9 mouse cellular contexts compared by ENCODE assay signal in genomic region chr5:52051383-52052071, GRCm38 (mm10).
A peak's percentile ranks its signal among the peaks of the same experiment; 100 is the strongest.
DNase-seq lines count a peak whose midpoint lies in the region; ATAC-seq lines count a peak whose summit lies in the region.
"Had no signal": no experiment of that assay in that cellular context is flagged by ENCODE, and none has a peak within 500 bp of the region (broad histone marks: within the 10 kb centered on the region; RNA-seq: fewer than 3 reads in every experiment).

No protein-coding gene starts in this region.

- no peaks in the 10 kb centered on the region; the same call in 1 of the 2 replicates for H3K4me1 ChIP-seq in forebrain, embryonic 12.5 days
- H3K4me1 ChIP-seq in forebrain, embryonic 11.5 days (replicated peaks; ENCODE audit: control insufficient read depth, insufficient read depth, low read length), result no peaks in the 10 kb centered on the region

- no peaks in the 10 kb centered on the region for H3K36me3 ChIP-seq in forebrain, embryonic 12.5 days (replicated peaks)
- H3K36me3 ChIP-seq in forebrain, embryonic 11.5 days (ENCODE audit: control insufficient read depth, insufficient read depth, low read length), result no peaks in the 10 kb centered on the region

- no peaks in the 10 kb centered on the region for H3K27me3 ChIP-seq in forebrain, embryonic 12.5 days
- no peaks in the 10 kb centered on the region for H3K27me3 ChIP-seq in forebrain, embryonic 11.5 days (ENCODE audit: control insufficient read depth, insufficient read depth, low read length)

- H3K27ac ChIP-seq in forebrain, embryonic 12.5 days, result no peak overlapping the region
- no peak overlapping the region for H3K27ac ChIP-seq in forebrain, embryonic 11.5 days (ENCODE audit: low read depth, low read length)
- H3K27ac ChIP-seq: kidney, postnatal 0 days had no signal

- 59% methylated on average over 10 of the region's 10 CpGs for WGBS in forebrain, embryonic 12.5 days
- WGBS in forebrain, embryonic 11.5 days, result 66% methylated on average over 10 of the region's 10 CpGs

- H3K4me3 ChIP-seq in forebrain, embryonic 12.5 days (replicated peaks), result no peak overlapping the region
- no peak overlapping the region for H3K4me3 ChIP-seq in forebrain, embryonic 11.5 days (ENCODE audit: low read depth, low read length)

- no peaks in the 10 kb centered on the region for H3K9me3 ChIP-seq in forebrain, embryonic 12.5 days
- H3K9me3 ChIP-seq in forebrain, embryonic 11.5 days (ENCODE audit: control insufficient read depth, low read length), result no peaks in the 10 kb centered on the region

- no peak overlapping the region for H3K4me2 ChIP-seq in forebrain, embryonic 12.5 days
- no peak overlapping the region for H3K4me2 ChIP-seq in forebrain, embryonic 11.5 days (ENCODE audit: low read depth, low read length, severe bottlenecking)

- no peak overlapping the region for H3K9ac ChIP-seq in forebrain, embryonic 12.5 days
- no peak overlapping the region for H3K9ac ChIP-seq in forebrain, embryonic 11.5 days (ENCODE audit: low read length)

- peak; percentile 64; the same call in 1 of the 2 replicates for ATAC-seq in forebrain, embryonic 12.5 days (ENCODE audit: low FRiP score)
- no peak for ATAC-seq in forebrain, embryonic 11.5 days (replicated peaks; ENCODE audit: low FRiP score)

- no peak for DNase-seq in forebrain, embryonic 11.5 days (ENCODE audit: low spot score)
- DNase-seq in retina, postnatal 1 day, result peak; percentile 4
- DNase-seq in retina, embryonic 14.5 days (ENCODE audit: low spot score), result no peak
- peak; percentile 21 to 23 for DNase-seq in layer of hippocampus, postnatal 14 days (ENCODE audit: low spot score in 2 of 2)
- peak; percentile 2 for DNase-seq in yolk sac, embryonic 10.5 days (ENCODE audit: low spot score)
- no peak for DNase-seq in gastrocnemius, adult 18-20 months (ENCODE audit: low spot score)
- no peak for DNase-seq in adrenal gland, postnatal 25 days

Comparison
In these comparisons a context has a peak if more than half of its experiments do, and no peak if none do; other contexts are left out.
1. DNase-seq: peak in retina, postnatal 1 day (single experiment), layer of hippocampus, postnatal 14 days (2 of 2) and yolk sac, embryonic 10.5 days (single experiment); none in forebrain, embryonic 11.5 days (single experiment), retina, embryonic 14.5 days (single experiment), gastrocnemius, adult 18-20 months (single experiment) and adrenal gland, postnatal 25 days (single experiment).